Mouse (Mus musculus): ENCODE results near the gene Gm2244.
"Not testable (repeated sequence)": the region's sequence is repeated elsewhere in the genome, so short reads cannot be mapped to it uniquely, and the experiment has no call there.

Gene Gm2244

DNA sequence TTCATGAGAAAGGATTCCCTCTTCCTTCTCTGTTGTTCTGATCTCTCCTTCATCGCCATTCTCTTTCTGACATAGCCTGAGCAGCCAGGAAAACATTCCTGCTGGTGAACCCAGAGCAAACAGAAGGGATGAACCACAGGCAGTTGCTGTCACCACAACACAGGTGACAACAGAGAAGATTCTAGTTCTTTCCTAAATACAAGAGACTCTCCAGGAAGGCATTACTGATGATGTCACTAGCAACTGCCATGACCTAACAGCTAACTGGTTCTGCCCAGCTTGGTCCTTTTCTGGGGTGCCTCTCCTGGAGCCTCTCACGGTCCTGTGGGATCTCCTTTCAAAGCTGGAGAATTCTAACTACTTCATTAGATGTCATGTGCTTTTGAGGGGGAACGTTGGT, at the start of gene Gm2244:
Gene Gm2244, minus strand, starts transcription at position 101 of the 400 bp plus-strand sequence.
- DNase-seq (ENCODE audit: low read depth, low spot score): not testable (repeated sequence)

- peak; percentile 16 for DNase-seq (ENCODE audit: low read depth, low spot score)
These were observed 35.3 kb upstream of the Gm2244 start, which contains the start of gene Gm2237 for GRCm38 (mm10) chr14:19584804-19585667. TSS of gene Gm2237 (minus strand) at chr14:19585135.

Data from forelimb bud, embryonic 11.5 days (tissue).